ENCODE assay signal across 34 mouse cellular contexts in genomic region chr6:43829903-43830302, GRCm38 (mm10).
"Had no signal": no experiment of that assay in that cellular context is flagged by ENCODE, and none has a peak within 500 bp of the region (broad histone marks: within the 10 kb centered on the region; RNA-seq: fewer than 3 reads in every experiment).

No protein-coding gene starts in this region.

- H3K4me1 ChIP-seq: heart, embryonic 12.5 days; heart, embryonic 13.5 days; heart, embryonic 15.5 days; hindbrain, embryonic 10.5 days; hindbrain, embryonic 12.5 days; hindbrain, embryonic 13.5 days; hindbrain, embryonic 15.5 days; kidney, embryonic 15.5 days had no signal

- H3K36me3 ChIP-seq: heart, embryonic 12.5 days; heart, embryonic 13.5 days; heart, embryonic 15.5 days; hindbrain, embryonic 10.5 days; hindbrain, embryonic 12.5 days; hindbrain, embryonic 13.5 days; hindbrain, embryonic 15.5 days; kidney, embryonic 15.5 days had no signal

- H3K27ac ChIP-seq: heart, embryonic 13.5 days; heart, embryonic 15.5 days; hindbrain, embryonic 10.5 days; hindbrain, embryonic 12.5 days; hindbrain, embryonic 13.5 days; hindbrain, embryonic 14.5 days; hindbrain, embryonic 15.5 days; hindbrain, postnatal 0 days; kidney, embryonic 15.5 days; kidney, postnatal 0 days; layer of hippocampus, adult 2 months; left cerebral cortex, adult 2 months had no signal

- H3K27me3 ChIP-seq: heart, embryonic 12.5 days; heart, embryonic 13.5 days; heart, embryonic 15.5 days; hindbrain, embryonic 12.5 days; hindbrain, embryonic 13.5 days; hindbrain, embryonic 15.5 days; kidney, embryonic 15.5 days had no signal

- H3K9ac ChIP-seq: heart, embryonic 12.5 days; heart, embryonic 13.5 days; heart, embryonic 15.5 days; hindbrain, embryonic 12.5 days; hindbrain, embryonic 13.5 days; hindbrain, embryonic 14.5 days; hindbrain, embryonic 15.5 days; kidney, embryonic 15.5 days had no signal

- ATAC-seq: hindbrain, embryonic 16.5 days; hindbrain, postnatal 0 days; inflammation-experienced regulatory T-cells, adult 6 months; intestine, embryonic 16.5 days; intestine, postnatal 0 days had no signal

- H3K9me3 ChIP-seq: heart, embryonic 12.5 days; heart, embryonic 13.5 days; heart, embryonic 15.5 days; hindbrain, embryonic 10.5 days; hindbrain, embryonic 12.5 days; hindbrain, embryonic 13.5 days; hindbrain, embryonic 15.5 days; kidney, embryonic 15.5 days had no signal

- H3K4me2 ChIP-seq: heart, embryonic 11.5 days; heart, embryonic 12.5 days; heart, embryonic 13.5 days; heart, embryonic 15.5 days; hindbrain, embryonic 12.5 days; hindbrain, embryonic 13.5 days; hindbrain, embryonic 14.5 days; hindbrain, embryonic 15.5 days; kidney, embryonic 15.5 days had no signal

- H3K4me3 ChIP-seq: heart, embryonic 12.5 days; heart, embryonic 13.5 days; heart, embryonic 15.5 days; hindbrain, embryonic 10.5 days; hindbrain, embryonic 12.5 days; hindbrain, embryonic 13.5 days; hindbrain, embryonic 15.5 days; kidney, embryonic 15.5 days; layer of hippocampus, adult 2 months; left cerebral cortex, adult 2 months had no signal

- DNase-seq: heart, postnatal 10 days; heart, postnatal 14 days; heart, postnatal 36 days; heart, postnatal 4 days; kidney, adult 11 months; kidney, adult 18-20 months; kidney, adult 2 months; kidney, adult 8-10 months; kidney, adult 9 months; kidney, postnatal 10 days; kidney, postnatal 14 days; kidney, postnatal 25 days; kidney, postnatal 36 days; kidney, postnatal 4 days; layer of hippocampus, adult 9-11 months; layer of hippocampus, postnatal 36 days had no signal
